Mouse (Mus musculus) bone marrow macrophage, adult 2 months (primary cell): ENCODE results near the gene Osbpl11.

Source experiments
- CTCF ChIP-seq: IDR thresholded peaks from 2 replicates; pipeline ENCODE4 v1.5.1; 2012; ENCODE audit warnings: low read depth, mild to moderate bottlenecking, low read length, moderate library complexity
- POLR2A ChIP-seq: IDR thresholded peaks from 2 replicates; pipeline ENCODE4 v1.6.1; 2012; ENCODE audit warnings: mild to moderate bottlenecking, low read depth, low read length, borderline replicate concordance

DNA sequence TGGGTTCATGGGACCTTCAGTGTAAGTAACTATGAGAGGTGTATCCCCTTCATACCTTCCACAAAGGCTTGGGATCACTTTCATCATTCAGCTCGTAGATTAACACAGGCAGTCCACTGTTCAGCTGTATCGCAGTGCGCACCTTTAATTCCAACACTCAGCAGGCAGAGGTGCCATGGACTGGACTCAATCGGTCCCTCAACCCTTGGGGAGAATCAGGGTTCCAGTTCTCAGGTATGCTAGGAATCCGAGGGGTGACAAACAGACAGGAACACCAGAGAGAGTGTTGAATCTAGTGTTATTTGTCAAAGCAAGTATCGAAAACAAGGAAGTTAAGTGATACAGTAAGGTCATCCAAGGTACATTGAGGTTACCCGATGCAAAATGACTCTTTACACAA lies 107.4 kb downstream of the Osbpl11 start:
- TF ChIP-seq CTCF, result no peak
- no peak for TF ChIP-seq POLR2A
